Mouse (Mus musculus) lung, postnatal 0 days (tissue): ENCODE results near the gene Lbx2.

Experiments
- CTCF ChIP-seq: IDR thresholded peaks from 2 replicates; pipeline ENCODE4 v1.5.1; 2016; ENCODE audit warnings: antibody characterized with exemption, mild to moderate bottlenecking
- EP300 ChIP-seq: IDR thresholded peaks from 2 replicates; pipeline ENCODE4 v1.6.1; 2016; ENCODE audit warnings: antibody characterized with exemption, mild to moderate bottlenecking, control low read depth

DNA sequence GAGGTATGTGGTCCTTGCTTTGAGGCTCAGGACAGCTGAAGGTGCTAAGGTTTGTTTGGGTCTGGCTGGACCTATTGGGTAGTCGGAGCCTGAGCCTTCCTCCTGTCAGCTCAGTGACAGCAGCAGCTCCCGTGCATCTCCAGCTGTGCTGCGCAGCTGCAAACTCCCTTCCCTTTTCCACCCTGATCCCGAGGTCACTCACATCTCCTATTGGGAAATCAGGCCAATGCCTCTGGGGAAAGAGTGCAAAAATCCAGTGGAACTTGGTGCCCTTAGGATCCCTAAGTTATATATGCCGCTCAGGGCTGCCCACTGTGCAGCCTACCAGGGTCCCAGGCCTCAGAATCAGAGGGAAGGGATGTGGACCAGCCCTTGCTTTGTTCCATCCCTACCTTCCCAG lies 2.7 kb upstream of the Lbx2 start:
- no peak for TF ChIP-seq CTCF
- no peak for TF ChIP-seq EP300
